Mouse (Mus musculus) induced T-regulatory cell, adult 2 months (primary cell): ENCODE data around the gene Gm13101.
"Not testable (repeated sequence)": the region's sequence is repeated elsewhere in the genome, so short reads cannot be mapped to it uniquely, and the experiment has no call there.

Experiments used
- DNase-seq: peaks from one replicate; pipeline ENCODE4 v3.0.0-alpha.2; 2012; ENCODE audit warnings: low read depth

The Gm13101 gene

GRCm38 (mm10) chr4:143966850-143967249 is at the start of gene Gm13101:
Gene Gm13101, minus strand, starts transcription at chr4:143966950.
- not testable (repeated sequence) for DNase-seq

- not testable (repeated sequence) for DNase-seq
Observed at GRCm38 (mm10) chr4:143994269-143994668, 27.5 kb upstream of the Gm13101 start, which contains the start of gene Pramef17. Gene Pramef17, minus strand, starts transcription at chr4:143994369.

GRCm38 (mm10) chr4:143988126-143988525 is 21.4 kb upstream of the Gm13101 start:
- DNase-seq = not testable (repeated sequence)

- DNase-seq = not testable (repeated sequence)
Observed at GRCm38 (mm10) chr4:143987475-143987941, 20.8 kb upstream of the Gm13101 start.

- DNase-seq = not testable (repeated sequence)
Observed at GRCm38 (mm10) chr4:143985733-143986132, 19.0 kb upstream of the Gm13101 start.

GRCm38 (mm10) chr4:143985165-143985564 is 18.4 kb upstream of the Gm13101 start:
- not testable (repeated sequence) for DNase-seq

- not testable (repeated sequence) for DNase-seq
Observed at GRCm38 (mm10) chr4:143983446-143983845, 16.7 kb upstream of the Gm13101 start.

- not testable (repeated sequence) for DNase-seq
Observed at GRCm38 (mm10) chr4:143950916-143951315, 15.8 kb downstream of the Gm13101 start, which contains the start of gene Pramef25. Gene Pramef25, minus strand, starts transcription at chr4:143951016.
